Mouse (Mus musculus): ENCODE measurements at regions not wholly inside any gene's neighbourhood (a gene's known extent, or its start where the extent isn't known, plus 50 kb on each side); places are given as distances from the start of the nearest gene placed in this dataset.

- TF ChIP-seq CTCF (IDR thresholded peaks at IDR 0.05; ENCODE audit: borderline replicate concordance, insufficient read depth, low read length) (no peak), POLR2A (IDR thresholded peaks at IDR 0.05; ENCODE audit: low read depth, low read length) (no peak)
These were observed 125.7 kb downstream of the Gm826 start for GRCm38 (mm10) chr2:160208295-160208694.
